Mouse (Mus musculus) forebrain, embryonic 12.5 days (tissue): ENCODE data around the gene Prkx. TPM values are rescaled to one million over a fixed set of nuclear protein-coding genes. Genes with fewer than 3 reads are reported as not detected.

ENCODE experiments used
- ATAC-seq: fragments of 200-750 bp; cut with Nextera tagmentation; 2 replicates; pipeline ENCODE4 v1.8.0; 2017; ENCODE audit warnings: moderate TSS enrichment; ENCODE audit not compliant: low FRiP score
- H3K27ac ChIP-seq: fragments of 300-500 bp; sonication (generic); 2 replicates; pipeline ENCODE4 v1.5.1; 2016; ENCODE audit warnings: mild to moderate bottlenecking
- H3K27me3 ChIP-seq: fragments of 300-500 bp; sonication (generic); 2 replicates; pipeline ENCODE4 v1.6.1; 2016; ENCODE audit warnings: mild to moderate bottlenecking
- H3K36me3 ChIP-seq: fragments of 300-500 bp; sonication (generic); replicated peaks from 2 replicates; pipeline ENCODE4 v1.6.1; 2016; ENCODE audit warnings: mild to moderate bottlenecking
- H3K4me1 ChIP-seq: fragments of 300-500 bp; sonication (generic); 2 replicates; pipeline ENCODE4 v1.6.1; 2016
- H3K4me2 ChIP-seq: fragments of 300-500 bp; sonication (generic); 2 replicates; pipeline ENCODE4 v1.6.1; 2016; ENCODE audit warnings: mild to moderate bottlenecking, moderate library complexity
- H3K4me3 ChIP-seq: fragments of 300-500 bp; sonication (generic); replicated peaks from 2 replicates; pipeline ENCODE4 v1.5.1; 2016; ENCODE audit warnings: mild to moderate bottlenecking
- H3K9ac ChIP-seq: fragments of 300-500 bp; sonication (generic); 2 replicates; pipeline ENCODE4 v1.6.1; 2016; ENCODE audit warnings: mild to moderate bottlenecking
- H3K9me3 ChIP-seq: fragments of 300-500 bp; sonication (generic); 2 replicates; pipeline ENCODE4 v1.6.1; 2016
- WGBS: fragments of 180-500 bp; shearing (Covaris S2); methylation state at CpG from one replicate; pipeline ENCODE4 v1.1.7; 2016; 5-methylcytosine and 5-hydroxymethylcytosine counted together
- polyA plus RNA-seq: library from polyadenylated mRNA; unstranded; fragments of >200 nt; fragmentation: Nextera tagmentation; extraction: Ambion mirVana; gene quantifications from 2 replicates; pipeline ENCODE4 v1.2.1, GENCODE M21; 2016

Prkx gene
- polyA plus RNA-seq, 1 experiment from 2014 or later: 21.5 TPM

GRCm38 (mm10) chrX:77786354-77786753 lies 9.7 kb downstream of the Prkx start:
- H3K27me3 ChIP-seq: no peaks in the 10 kb centered on the region
- H3K27ac ChIP-seq: no peak overlapping the region
- no peak overlapping the region for H3K9ac ChIP-seq
- H3K4me3 ChIP-seq: no peak overlapping the region
- no peaks in the 10 kb centered on the region for H3K4me1 ChIP-seq
- no peak for ATAC-seq
- no peaks in the 10 kb centered on the region for H3K9me3 ChIP-seq
- no peak overlapping the region for H3K4me2 ChIP-seq
- peaks cover 5% of the 10 kb centered on the region for H3K36me3 ChIP-seq

- Histone ChIP-seq H3K4me1 (no peaks in the 10 kb centered on the region), H3K27ac (no peak overlapping the region), H3K9ac (no peak overlapping the region), H3K4me3 (no peak overlapping the region), H3K9me3 (no peaks in the 10 kb centered on the region), H3K27me3 (no peaks in the 10 kb centered on the region), H3K36me3 (peaks cover 5% of the 10 kb centered on the region), H3K4me2 (no peak overlapping the region)
- ATAC-seq: no peak
Observed at GRCm38 (mm10) chrX:77777822-77778221, 18.3 kb downstream of the Prkx start.

- Histone ChIP-seq H3K4me3 (no peak overlapping the region), H3K27me3 (no peaks in the 10 kb centered on the region), H3K27ac (no peak overlapping the region), H3K4me1 (no peaks in the 10 kb centered on the region), H3K4me2 (no peak overlapping the region), H3K9ac (no peak overlapping the region), H3K36me3 (peaks cover 2% of the 10 kb centered on the region; the same call in 1 of the 2 replicates), H3K9me3 (no peaks in the 10 kb centered on the region)
- no peak for ATAC-seq
- 86% methylated on average over 3 of the region's 3 CpGs for WGBS
Observed at GRCm38 (mm10) chrX:77765153-77765552, 30.9 kb downstream of the Prkx start.

DNA sequence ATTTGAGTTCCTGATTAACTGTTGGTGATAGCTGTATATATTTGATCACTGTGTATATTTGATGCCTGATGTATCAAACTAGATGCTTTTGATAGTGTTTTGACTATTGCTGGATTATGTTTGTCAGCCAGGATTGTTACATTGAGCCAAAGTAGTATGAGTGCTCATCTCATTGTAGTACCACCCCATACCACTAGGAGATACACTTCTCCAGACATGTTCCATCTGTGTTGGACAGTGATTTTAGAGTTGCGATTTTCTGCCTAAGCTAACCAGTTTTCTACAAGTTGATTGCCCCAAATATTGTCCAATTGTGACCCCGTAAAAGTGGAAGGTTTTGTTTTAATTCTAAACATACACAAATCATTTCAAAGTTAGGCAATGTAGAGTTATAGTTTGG lies 51.8 kb downstream of the Prkx start:
- H3K4me1 ChIP-seq: no peaks in the 10 kb centered on the region
- H3K4me3 ChIP-seq: no peak overlapping the region
- 72% methylated on average over 2 of the region's 2 CpGs for WGBS
- H3K9me3 ChIP-seq: no peaks in the 10 kb centered on the region
- no peaks in the 10 kb centered on the region for H3K27me3 ChIP-seq
- ATAC-seq: no peak
- H3K9ac ChIP-seq: no peak overlapping the region
- H3K4me2 ChIP-seq: no peak overlapping the region
- no peaks in the 10 kb centered on the region for H3K36me3 ChIP-seq
- no peak overlapping the region for H3K27ac ChIP-seq

DNA sequence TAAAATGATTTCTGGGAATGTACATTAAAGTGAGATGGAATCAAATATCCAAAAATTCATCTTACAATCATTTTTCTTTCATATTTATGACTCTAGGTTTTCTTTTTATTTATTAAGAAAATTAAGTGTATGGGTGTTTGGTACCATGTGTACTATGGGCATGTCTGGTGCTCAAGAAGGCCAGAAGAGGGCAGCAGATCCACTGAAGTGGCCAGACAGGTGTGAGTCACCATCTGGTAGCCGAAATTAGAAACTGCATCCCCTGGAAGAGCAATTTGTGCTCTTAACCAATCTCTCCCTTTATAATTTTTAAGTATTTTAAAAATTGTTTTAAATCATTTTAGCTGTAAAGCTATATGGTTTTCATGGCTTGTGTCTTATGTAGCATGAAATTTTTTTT lies 54.7 kb downstream of the Prkx start:
- Histone ChIP-seq H3K27me3 (no peaks in the 10 kb centered on the region), H3K36me3 (no peaks in the 10 kb centered on the region), H3K4me1 (no peaks in the 10 kb centered on the region), H3K9ac (no peak overlapping the region), H3K9me3 (no peaks in the 10 kb centered on the region), H3K4me2 (no peak overlapping the region), H3K4me3 (no peak overlapping the region), H3K27ac (no peak overlapping the region)
- 33% methylated on average over 1 of the region's 1 CpGs for WGBS
- no peak for ATAC-seq

DNA sequence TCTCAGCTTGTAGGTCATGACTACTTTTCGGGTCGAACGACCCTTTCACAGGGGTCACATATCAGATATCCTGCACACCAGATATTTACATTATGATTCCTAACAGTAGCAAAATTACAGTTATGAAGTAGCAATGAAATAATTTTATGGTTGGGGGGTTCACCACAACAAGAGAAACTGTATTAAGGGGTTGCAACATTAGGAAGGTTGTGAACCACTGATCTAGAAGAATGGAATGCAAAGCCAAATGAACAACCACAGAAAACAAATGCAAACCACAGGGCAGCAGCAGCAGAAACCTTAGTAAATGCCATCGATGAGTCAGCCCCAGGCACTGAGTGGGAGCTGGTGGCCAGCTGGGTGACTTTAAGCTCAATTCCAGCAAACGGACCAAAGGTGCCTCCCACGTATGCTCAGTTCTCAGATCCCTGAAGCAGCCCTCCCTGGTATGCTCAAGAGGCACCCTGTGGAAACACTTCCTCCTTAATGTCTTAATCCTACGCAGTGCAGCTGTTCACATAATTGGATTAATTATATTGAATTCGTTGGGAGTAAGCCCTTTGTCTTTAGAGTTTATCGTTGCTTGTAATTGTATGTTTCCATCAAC lies 62.0 kb downstream of the Prkx start:
- Histone ChIP-seq H3K4me1 (no peaks in the 10 kb centered on the region), H3K9ac (no peak overlapping the region)

DNA sequence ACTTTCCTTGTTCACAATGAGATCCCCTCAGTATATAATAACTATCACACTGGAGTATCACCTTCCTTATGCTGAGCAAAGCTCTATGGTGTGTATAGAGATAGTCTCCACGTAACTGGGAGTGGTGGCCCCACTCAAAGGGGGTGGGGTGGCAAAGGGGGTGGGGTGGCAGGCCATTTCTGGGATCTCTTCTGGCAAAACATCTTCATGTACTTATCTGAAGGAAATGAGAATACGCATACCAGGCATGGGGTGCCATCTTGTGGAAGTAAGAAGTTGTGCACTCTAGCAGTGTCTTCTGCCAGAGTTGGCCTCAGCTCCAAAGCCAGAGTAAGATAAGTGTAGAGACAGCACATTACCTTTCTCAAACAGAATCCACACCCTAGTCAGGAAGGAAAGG lies 75.8 kb downstream of the Prkx start:
- Histone ChIP-seq H3K36me3 (no peaks in the 10 kb centered on the region), H3K4me1 (no peaks in the 10 kb centered on the region), H3K4me3 (no peak overlapping the region), H3K4me2 (no peak overlapping the region), H3K27ac (no peak overlapping the region), H3K27me3 (no peaks in the 10 kb centered on the region), H3K9ac (no peak overlapping the region), H3K9me3 (no peaks in the 10 kb centered on the region)
- ATAC-seq: no peak
- WGBS: 15% methylated on average over 2 of the region's 2 CpGs

More for the DNA sequence above, 62.0 kb downstream of the Prkx start:
- no peak for ATAC-seq
- Histone ChIP-seq H3K4me3 (no peak overlapping the region), H3K27me3 (no peaks in the 10 kb centered on the region), H3K9me3 (no peaks in the 10 kb centered on the region), H3K27ac (no peak overlapping the region), H3K4me2 (no peak overlapping the region), H3K36me3 (no peaks in the 10 kb centered on the region)
- WGBS: 57% methylated on average over 9 of the region's 9 CpGs

Other genes starting within 250 kb of the Prkx start
- not detected in 2 replicates for gene Pbsn, start 57.3 kb upstream of the Prkx start, polyA plus RNA-seq
- gene Gm14744, start 68.5 kb upstream of the Prkx start, polyA plus RNA-seq: not detected in 2 replicates
- gene 5430402E10Rik, start 128.8 kb upstream of the Prkx start, polyA plus RNA-seq: not detected in 2 replicates